Mouse (Mus musculus): ENCODE results near the gene Gm10320. TPM values are rescaled to one million over a fixed set of nuclear protein-coding genes. Genes with fewer than 3 reads are reported as not detected.

The Gm10320 gene
- polyA plus RNA-seq (2014; fragmentation: Nextera tagmentation; extraction: Ambion mirVana) = 0.88 and 1.0 TPM in 2 replicates

GRCm38 (mm10) chr13:98491909-98492308 is at the start of gene Gm10320:
Gm10320 (minus strand) TSS chr13:98492001.
- no peak within 1 kb of the TSS for H3K27ac ChIP-seq (ENCODE audit: low read depth, low read length)
- ATAC-seq (ENCODE audit: low FRiP score) = no peak
- peaks cover 2% of the 10 kb centered on the region; the same call in 1 of the 2 replicates for H3K27me3 ChIP-seq (ENCODE audit: control insufficient read depth, insufficient read depth, low read length)
- DNase-seq (ENCODE audit: low spot score, missing footprints) = peak; percentile 74
- peaks cover 2% of the 10 kb centered on the region; the same call in 1 of the 2 replicates for H3K4me1 ChIP-seq (ENCODE audit: control insufficient read depth, insufficient read depth, low read length)
- H3K4me2 ChIP-seq = no peak within 1 kb of the TSS
- WGBS = 88% methylated on average over 3 of the region's 3 CpGs
- no peaks in the 10 kb centered on the region for H3K9me3 ChIP-seq (ENCODE audit: control insufficient read depth, low read length)
- H3K36me3 ChIP-seq (ENCODE audit: control insufficient read depth, insufficient read depth, low read length) = no peaks in the 10 kb centered on the region
- no peak within 1 kb of the TSS for H3K4me3 ChIP-seq (ENCODE audit: low read depth, low read length)
- H3K9ac ChIP-seq (ENCODE audit: low read length) = no peak within 1 kb of the TSS

GRCm38 (mm10) chr13:98541601-98542000 is 49.8 kb upstream of the Gm10320 start:
- Histone ChIP-seq H3K9me3 (ENCODE audit: control insufficient read depth, low read length) (no peaks in the 10 kb centered on the region), H3K4me2 (no peak overlapping the region), H3K4me3 (ENCODE audit: low read depth, low read length) (no peak overlapping the region), H3K4me1 (ENCODE audit: control insufficient read depth, insufficient read depth, low read length) (peaks cover 14% of the 10 kb centered on the region), H3K36me3 (ENCODE audit: control insufficient read depth, insufficient read depth, low read length) (no peaks in the 10 kb centered on the region), H3K27ac (ENCODE audit: low read depth, low read length) (no peak overlapping the region), H3K27me3 (ENCODE audit: control insufficient read depth, insufficient read depth, low read length) (peaks cover 15% of the 10 kb centered on the region; the same call in 1 of the 2 replicates), H3K9ac (ENCODE audit: low read length) (no peak overlapping the region)
- ATAC-seq (ENCODE audit: low FRiP score) (no peak), DNase-seq (ENCODE audit: low spot score, missing footprints) (peak; percentile 62)
- WGBS = 96% methylated on average over 2 of the region's 2 CpGs

DNA sequence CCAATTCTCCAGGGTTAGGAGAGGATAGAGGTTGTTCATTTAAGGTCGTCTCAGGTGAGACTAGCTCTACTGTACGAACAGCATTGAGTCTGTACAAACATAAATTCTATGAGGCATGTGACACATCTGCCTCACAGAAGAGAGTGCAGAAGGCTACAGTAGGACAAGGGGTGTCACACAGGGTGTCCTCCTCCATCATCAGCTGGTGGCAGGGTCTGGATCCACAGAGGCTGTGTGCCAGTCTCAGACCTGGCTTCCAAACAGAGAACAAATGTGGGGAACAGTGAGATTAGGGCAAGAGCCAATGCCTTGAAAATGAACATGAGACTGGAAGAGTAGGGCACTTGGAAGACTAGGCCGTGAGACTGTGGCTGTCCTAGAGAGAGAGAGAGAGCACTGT is 48.4 kb upstream of the Gm10320 start:
- DNase-seq (ENCODE audit: low spot score, missing footprints) (peak; percentile 80), ATAC-seq (ENCODE audit: low FRiP score) (no peak)
- WGBS = 92% methylated on average over 3 of the region's 3 CpGs
- Histone ChIP-seq H3K9me3 (ENCODE audit: control insufficient read depth, low read length) (no peaks in the 10 kb centered on the region), H3K27ac (ENCODE audit: low read depth, low read length) (no peak overlapping the region), H3K4me3 (ENCODE audit: low read depth, low read length) (no peak overlapping the region), H3K9ac (ENCODE audit: low read length) (no peak overlapping the region), H3K4me2 (no peak overlapping the region), H3K36me3 (ENCODE audit: control insufficient read depth, insufficient read depth, low read length) (no peaks in the 10 kb centered on the region), H3K27me3 (ENCODE audit: control insufficient read depth, insufficient read depth, low read length) (peaks cover 15% of the 10 kb centered on the region; the same call in 1 of the 2 replicates), H3K4me1 (ENCODE audit: control insufficient read depth, insufficient read depth, low read length) (peaks cover 3% of the 10 kb centered on the region; the same call in 1 of the 2 replicates)

DNA sequence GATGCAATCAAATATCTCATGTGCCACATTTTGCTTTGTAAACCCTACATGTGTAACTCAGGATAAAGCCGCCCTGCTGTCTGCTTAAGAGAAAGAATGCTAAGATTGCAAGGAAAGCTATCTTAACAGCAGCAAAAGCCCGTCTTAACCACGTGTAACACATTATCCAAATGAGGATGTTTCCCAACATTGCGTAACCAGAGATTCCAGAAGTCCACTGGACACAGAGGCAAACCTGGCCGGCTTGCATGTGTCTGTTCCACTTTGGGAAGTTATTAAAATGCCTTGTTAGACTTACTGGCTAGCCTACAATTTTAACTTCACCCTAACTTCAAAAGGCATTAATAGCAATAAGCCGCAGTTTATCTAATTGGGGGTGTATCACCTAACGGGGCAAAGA is 47.5 kb upstream of the Gm10320 start:
- peaks cover 6% of the 10 kb centered on the region for H3K4me1 ChIP-seq (ENCODE audit: control insufficient read depth, insufficient read depth, low read length)

DNA sequence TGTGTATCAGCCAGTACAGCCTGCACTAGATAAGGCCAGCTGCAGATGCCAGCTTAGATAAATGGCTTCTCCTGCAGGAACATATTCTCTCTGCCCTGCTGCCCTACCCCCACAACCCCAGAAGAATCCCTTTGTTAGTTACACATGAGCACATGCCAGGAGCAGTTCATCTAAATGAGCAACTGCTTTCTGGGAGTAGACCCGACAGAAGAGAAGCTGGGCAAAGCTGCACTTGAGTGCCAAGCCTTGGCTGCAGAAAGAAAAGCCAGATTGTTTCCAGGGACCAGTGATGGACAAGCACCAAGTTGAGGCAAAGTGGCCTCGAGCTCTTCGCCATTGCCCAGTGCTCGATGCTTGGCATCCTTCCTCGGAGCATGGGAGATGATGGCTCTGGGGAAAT is 46.8 kb upstream of the Gm10320 start:
- no peaks in the 10 kb centered on the region for H3K36me3 ChIP-seq (ENCODE audit: control insufficient read depth, insufficient read depth, low read length)
- peaks cover 13% of the 10 kb centered on the region for H3K4me1 ChIP-seq (ENCODE audit: control insufficient read depth, insufficient read depth, low read length)
- WGBS = 90% methylated on average over 5 of the region's 5 CpGs
- ATAC-seq (ENCODE audit: low FRiP score) (no peak), DNase-seq (ENCODE audit: low spot score, missing footprints) (peak; percentile 53)
- no peaks in the 10 kb centered on the region for H3K9me3 ChIP-seq (ENCODE audit: control insufficient read depth, low read length)
- H3K27ac ChIP-seq (ENCODE audit: low read depth, low read length) = no peak overlapping the region
- no peak overlapping the region for H3K4me3 ChIP-seq (ENCODE audit: low read depth, low read length)
- H3K27me3 ChIP-seq (ENCODE audit: control insufficient read depth, insufficient read depth, low read length) = peaks cover 22% of the 10 kb centered on the region; the same call in 1 of the 2 replicates
- H3K9ac ChIP-seq (ENCODE audit: low read length) = no peak overlapping the region
- no peak overlapping the region for H3K4me2 ChIP-seq

More for the DNA sequence above, 47.5 kb upstream of the Gm10320 start:
- Histone ChIP-seq H3K4me2 (no peak overlapping the region), H3K27ac (ENCODE audit: low read depth, low read length) (no peak overlapping the region), H3K4me3 (ENCODE audit: low read depth, low read length) (no peak overlapping the region), H3K9me3 (ENCODE audit: control insufficient read depth, low read length) (no peaks in the 10 kb centered on the region), H3K9ac (ENCODE audit: low read length) (no peak overlapping the region), H3K36me3 (ENCODE audit: control insufficient read depth, insufficient read depth, low read length) (no peaks in the 10 kb centered on the region), H3K27me3 (ENCODE audit: control insufficient read depth, insufficient read depth, low read length) (peaks cover 20% of the 10 kb centered on the region; the same call in 1 of the 2 replicates)
- whole genome bisulfite sequencing = 78% methylated on average over 7 of the region's 7 CpGs
- ATAC-seq (ENCODE audit: low FRiP score) (no peak), DNase-seq (ENCODE audit: low spot score, missing footprints) (peak; percentile 80)

DNA sequence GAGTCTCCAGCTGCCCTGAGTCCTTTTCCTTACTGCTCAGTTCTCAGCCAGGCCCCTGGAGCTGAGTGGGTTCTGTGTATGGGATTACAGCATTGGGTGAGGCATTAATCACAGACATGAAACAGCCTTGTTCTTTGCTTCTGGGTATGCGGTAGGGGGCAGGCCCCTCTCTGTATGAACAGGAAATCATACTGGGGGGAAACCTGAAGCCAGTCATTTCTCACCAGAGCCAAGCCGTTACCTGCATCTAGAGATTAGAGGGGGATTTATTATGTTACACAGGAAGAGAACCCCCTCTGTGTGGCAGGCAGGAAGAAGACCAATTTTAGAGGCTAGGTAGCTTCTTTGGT is 43.1 kb upstream of the Gm10320 start:
- Histone ChIP-seq H3K27me3 (ENCODE audit: control insufficient read depth, insufficient read depth, low read length) (peaks cover 25% of the 10 kb centered on the region; the same call in 1 of the 2 replicates), H3K9ac (ENCODE audit: low read length) (no peak overlapping the region), H3K4me1 (ENCODE audit: control insufficient read depth, insufficient read depth, low read length) (peaks cover 25% of the 10 kb centered on the region), H3K4me2 (no peak overlapping the region), H3K27ac (ENCODE audit: low read depth, low read length) (no peak overlapping the region), H3K36me3 (ENCODE audit: control insufficient read depth, insufficient read depth, low read length) (no peaks in the 10 kb centered on the region), H3K9me3 (ENCODE audit: control insufficient read depth, low read length) (no peaks in the 10 kb centered on the region; the same call in 1 of the 2 replicates), H3K4me3 (ENCODE audit: low read depth, low read length) (no peak overlapping the region)
- DNase-seq (ENCODE audit: low spot score, missing footprints) (peak; percentile 81), ATAC-seq (ENCODE audit: low FRiP score) (no peak)
- WGBS = 47% methylated on average over 2 of the region's 2 CpGs

DNA sequence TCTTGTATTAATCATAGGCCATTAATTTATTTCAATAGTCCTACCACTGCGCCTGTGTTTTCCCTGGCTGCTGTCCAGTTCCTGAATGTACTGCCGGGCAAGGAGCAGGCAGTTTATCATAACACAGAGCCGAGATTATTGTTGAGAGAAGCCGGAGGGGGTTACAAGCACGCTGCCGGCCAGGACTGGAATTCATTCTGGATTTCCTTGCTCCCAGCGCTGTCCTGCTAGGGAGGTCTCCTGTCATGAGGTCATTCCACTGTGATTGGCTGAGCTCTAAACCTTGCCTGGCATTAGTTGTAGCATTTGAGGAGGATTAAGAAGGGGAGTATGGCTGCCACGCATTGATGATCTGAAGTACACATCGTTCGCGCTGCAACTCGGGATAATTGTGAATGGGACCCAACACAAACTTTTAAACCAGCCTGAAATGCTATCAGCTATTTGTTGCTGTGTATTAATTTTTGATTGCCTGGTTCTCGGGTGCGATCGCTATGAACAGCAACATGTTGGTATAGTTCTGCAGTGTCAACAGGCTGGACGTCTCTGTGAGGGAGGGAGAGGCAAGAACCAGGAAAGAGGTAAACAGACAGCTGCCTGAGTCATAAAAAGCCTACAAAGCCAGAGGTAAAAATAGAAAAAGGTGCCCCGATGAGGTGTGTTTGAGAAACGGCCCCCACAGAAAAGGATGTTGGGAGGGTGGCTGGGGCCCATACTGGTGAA is 42.5 kb upstream of the Gm10320 start:
- Histone ChIP-seq H3K4me3 (ENCODE audit: low read depth, low read length) (no peak overlapping the region), H3K27me3 (ENCODE audit: control insufficient read depth, insufficient read depth, low read length) (peaks cover 25% of the 10 kb centered on the region; the same call in 1 of the 2 replicates), H3K4me2 (peak overlapping the region; percentile 30; the same call in 1 of the 2 replicates), H3K4me1 (ENCODE audit: control insufficient read depth, insufficient read depth, low read length) (peaks cover 25% of the 10 kb centered on the region), H3K9ac (ENCODE audit: low read length) (no peak overlapping the region), H3K27ac (ENCODE audit: low read depth, low read length) (no peak overlapping the region), H3K36me3 (ENCODE audit: control insufficient read depth, insufficient read depth, low read length) (no peaks in the 10 kb centered on the region), H3K9me3 (ENCODE audit: control insufficient read depth, low read length) (no peaks in the 10 kb centered on the region; the same call in 1 of the 2 replicates)
- DNase-seq (ENCODE audit: low spot score, missing footprints) = peak; percentile 90
- ATAC-seq (ENCODE audit: low FRiP score) = peak; percentile 77
- whole genome bisulfite sequencing = 24% methylated on average over 18 of the region's 18 CpGs

DNA sequence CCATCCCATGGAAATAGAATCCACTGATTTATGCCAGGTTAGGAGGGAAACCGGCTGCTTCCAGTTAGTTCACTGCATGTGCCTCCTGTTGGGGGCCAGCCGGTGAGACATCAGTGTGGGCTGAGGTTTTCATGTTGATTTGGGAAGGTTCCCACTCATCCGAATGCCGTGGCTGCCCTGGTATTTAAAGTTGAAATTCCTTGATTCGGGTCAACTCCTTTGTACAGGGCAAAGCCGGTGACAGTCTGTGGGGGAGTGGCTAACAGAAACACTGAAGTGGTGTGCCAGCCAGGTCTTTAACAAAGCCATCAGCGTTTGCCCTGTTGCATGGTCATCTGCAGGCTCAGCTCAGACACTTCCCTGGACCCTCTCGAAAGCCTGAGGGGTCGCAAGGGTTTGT is 41.6 kb upstream of the Gm10320 start:
- no peak overlapping the region for H3K27ac ChIP-seq (ENCODE audit: low read depth, low read length)

DNA sequence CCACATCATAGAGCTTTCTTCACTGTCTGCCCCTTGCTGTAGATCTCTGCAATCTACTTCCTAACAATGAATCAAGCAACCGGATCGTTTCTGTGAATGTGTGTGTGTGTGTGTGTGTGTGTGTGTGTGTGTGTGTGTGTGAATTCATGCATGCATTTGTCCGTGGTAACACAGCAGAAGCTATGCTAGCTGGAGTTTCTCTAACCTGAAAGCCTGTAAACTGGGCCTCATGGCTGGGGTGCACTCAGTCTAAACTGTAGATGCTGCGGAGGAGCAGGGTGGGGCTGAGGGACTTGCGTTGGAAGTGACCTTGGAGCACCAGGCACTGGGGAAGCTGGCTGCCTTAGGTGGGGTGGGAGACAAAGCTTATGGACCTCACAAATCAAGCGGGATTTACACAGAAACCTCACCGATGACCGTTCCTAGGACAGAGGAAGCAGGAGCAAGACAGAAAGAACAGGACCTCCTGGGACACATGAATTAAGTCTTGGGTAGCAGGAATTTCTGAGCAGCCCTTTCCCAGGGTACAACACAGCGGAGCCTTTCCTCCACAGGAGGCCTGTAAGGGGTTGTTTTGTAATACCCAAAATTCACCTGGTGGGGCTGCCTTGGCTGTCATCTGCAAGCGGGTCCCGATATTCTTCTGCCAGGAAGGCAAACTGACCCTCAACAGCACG is 41.0 kb upstream of the Gm10320 start:
- DNase-seq (ENCODE audit: low spot score, missing footprints) = peak; percentile 91

More for the DNA sequence above, 41.6 kb upstream of the Gm10320 start:
- no peaks in the 10 kb centered on the region for H3K36me3 ChIP-seq (ENCODE audit: control insufficient read depth, insufficient read depth, low read length)
- H3K9ac ChIP-seq (ENCODE audit: low read length) = no peak overlapping the region
- H3K27me3 ChIP-seq (ENCODE audit: control insufficient read depth, insufficient read depth, low read length) = peaks cover 19% of the 10 kb centered on the region; the same call in 1 of the 2 replicates
- H3K4me3 ChIP-seq (ENCODE audit: low read depth, low read length) = no peak overlapping the region
- no peaks in the 10 kb centered on the region; the same call in 1 of the 2 replicates for H3K9me3 ChIP-seq (ENCODE audit: control insufficient read depth, low read length)
- peak; percentile 33; the same call in 1 of the 2 replicates for ATAC-seq (ENCODE audit: low FRiP score)
- peak; percentile 89 for DNase-seq (ENCODE audit: low spot score, missing footprints)
- peaks cover 25% of the 10 kb centered on the region for H3K4me1 ChIP-seq (ENCODE audit: control insufficient read depth, insufficient read depth, low read length)
- no peak overlapping the region for H3K4me2 ChIP-seq
- WGBS = 17% methylated on average over 9 of the region's 9 CpGs

More for the DNA sequence above, 41.0 kb upstream of the Gm10320 start:
- Histone ChIP-seq H3K9ac (ENCODE audit: low read length) (no peak overlapping the region), H3K27me3 (ENCODE audit: control insufficient read depth, insufficient read depth, low read length) (peaks cover 18% of the 10 kb centered on the region; the same call in 1 of the 2 replicates), H3K36me3 (ENCODE audit: control insufficient read depth, insufficient read depth, low read length) (no peaks in the 10 kb centered on the region), H3K9me3 (ENCODE audit: control insufficient read depth, low read length) (no peaks in the 10 kb centered on the region; the same call in 1 of the 2 replicates), H3K27ac (ENCODE audit: low read depth, low read length) (no peak overlapping the region), H3K4me1 (ENCODE audit: control insufficient read depth, insufficient read depth, low read length) (peaks cover 25% of the 10 kb centered on the region), H3K4me3 (ENCODE audit: low read depth, low read length) (no peak overlapping the region), H3K4me2 (no peak overlapping the region)
- WGBS = 57% methylated on average over 12 of the region's 12 CpGs
- ATAC-seq (ENCODE audit: low FRiP score) = 0 out of 2 replicates have a peak, but pooled peaks have one; percentile 9
